Mouse (Mus musculus) cerebellum, adult 2 months (tissue): Measurements from ENCODE around the gene Tmem63a.

ENCODE experiments used
- CTCF ChIP-seq: fragments of 200-500 bp; IDR thresholded peaks from 2 replicates; pipeline ENCODE4 v1.5.1; 2011; ENCODE audit warnings: low read depth, mild to moderate bottlenecking, control low read depth, low read length, moderate library complexity, borderline replicate concordance; ENCODE audit not compliant: insufficient read depth
- POLR2A ChIP-seq: fragments of 200-500 bp; IDR thresholded peaks from 2 replicates; pipeline ENCODE4 v1.6.1; 2011; ENCODE audit warnings: low read length, control low read depth, borderline replicate concordance; ENCODE audit not compliant: insufficient read depth

- TF ChIP-seq CTCF (no peak), POLR2A (no peak)
Observed at GRCm38 (mm10) chr1:180972941-180973340, 30.8 kb downstream of the Tmem63a start.
